Mouse (Mus musculus) ES-CJ7 (cell line): ENCODE data around the gene Pde4a.
"Not testable (repeated sequence)": the region's sequence is repeated elsewhere in the genome, so short reads cannot be mapped to it uniquely, and the experiment has no call there.

Source experiments
- DNase-seq: peaks from one replicate; pipeline ENCODE4 v3.0.0; 2011; ENCODE audit warnings: low read depth, low spot score

The Pde4a gene

DNA sequence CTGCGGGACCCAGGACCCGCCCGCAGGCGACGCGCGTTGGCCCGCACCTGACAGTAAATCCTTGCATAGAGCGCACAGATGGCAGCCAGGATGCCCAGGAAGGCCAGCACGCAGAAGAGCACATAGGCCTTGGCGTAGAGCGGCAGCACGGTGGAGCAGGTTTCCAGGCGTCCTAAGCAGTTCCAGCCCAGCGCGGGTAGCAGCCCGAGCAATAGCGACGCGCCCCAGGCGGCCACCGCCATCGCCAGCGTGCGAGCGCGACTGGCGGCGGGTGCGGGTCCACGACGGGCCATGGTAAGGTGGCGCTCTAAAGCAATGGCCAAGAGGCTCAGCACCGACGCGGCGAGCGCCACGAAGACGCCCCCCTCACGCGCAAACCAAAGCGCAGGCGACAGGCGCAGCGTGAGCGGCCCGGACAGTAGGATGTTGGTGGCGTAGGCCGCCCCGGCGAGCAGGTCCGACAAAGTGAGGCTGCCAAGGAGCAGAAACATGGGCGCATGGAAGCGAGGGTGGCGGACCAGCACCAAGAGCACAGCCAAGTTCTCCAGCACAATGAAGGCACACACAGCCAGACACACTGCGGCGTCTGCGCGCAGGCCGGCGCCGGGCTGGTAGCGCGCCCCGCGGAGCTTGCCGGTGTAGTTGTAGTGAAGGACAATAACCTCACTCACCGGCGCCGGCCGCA is 79.1 kb downstream of the Pde4a start:
- no peak for DNase-seq

GRCm38 (mm10) chr9:21245113-21245487 is 79.6 kb downstream of the Pde4a start:
- DNase-seq = no peak

- no peak for DNase-seq
These were observed 80.8 kb downstream of the Pde4a start for GRCm38 (mm10) chr9:21246342-21246741.

DNA sequence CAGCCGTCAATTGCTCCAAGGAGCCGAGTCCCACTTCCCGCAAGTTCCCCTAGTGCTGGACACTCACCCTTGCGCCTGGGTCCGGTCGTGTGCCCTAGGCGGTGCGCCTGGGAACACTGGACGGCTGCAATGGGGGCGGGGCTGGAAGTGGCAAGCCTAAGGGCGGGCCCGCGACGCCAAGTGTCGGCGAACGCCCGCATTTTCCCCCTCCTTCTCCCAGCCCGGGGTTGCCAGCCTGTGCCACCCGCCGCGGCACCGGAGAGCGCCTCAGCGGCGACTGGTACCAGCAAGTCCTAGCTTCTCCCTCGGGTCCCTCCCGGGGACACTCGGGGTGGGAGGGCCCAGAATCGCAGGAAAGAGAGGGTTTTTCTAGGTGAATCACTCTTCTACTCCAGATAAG is 82.8 kb downstream of the Pde4a start, which contains the start of gene S1pr5:
TSS of gene S1pr5 (minus strand) at position 118 of the 400 bp plus-strand sequence.
- DNase-seq = no peak

- DNase-seq = no peak
These were observed 84.4 kb downstream of the Pde4a start for GRCm38 (mm10) chr9:21249629-21250508.

DNA sequence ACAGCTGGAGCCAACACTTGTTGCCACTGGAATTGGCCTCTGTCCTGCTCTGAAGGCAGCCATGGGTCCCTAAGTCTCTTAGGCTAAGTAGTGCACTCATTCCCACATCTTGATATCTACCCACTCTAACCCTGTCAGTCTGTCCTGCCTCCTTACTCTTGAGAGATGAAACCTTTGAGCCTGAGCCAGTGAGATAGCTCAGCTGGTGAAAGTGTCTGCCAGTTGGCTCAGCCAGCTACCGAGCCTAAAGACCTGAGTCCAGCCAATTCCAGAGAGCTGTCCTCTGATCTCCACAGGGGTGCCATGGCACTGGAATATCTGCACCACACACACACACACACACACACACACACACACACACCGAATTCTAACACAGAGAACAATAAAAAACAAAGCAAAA is 85.0 kb downstream of the Pde4a start:
- DNase-seq = no peak

GRCm38 (mm10) chr9:21251116-21251735 is 85.7 kb downstream of the Pde4a start:
- DNase-seq = no peak

- DNase-seq = no peak
These were observed 89.2 kb downstream of the Pde4a start for GRCm38 (mm10) chr9:21254690-21255089.

GRCm38 (mm10) chr9:21256349-21256748 is 90.8 kb downstream of the Pde4a start:
- not testable (repeated sequence) for DNase-seq

DNA sequence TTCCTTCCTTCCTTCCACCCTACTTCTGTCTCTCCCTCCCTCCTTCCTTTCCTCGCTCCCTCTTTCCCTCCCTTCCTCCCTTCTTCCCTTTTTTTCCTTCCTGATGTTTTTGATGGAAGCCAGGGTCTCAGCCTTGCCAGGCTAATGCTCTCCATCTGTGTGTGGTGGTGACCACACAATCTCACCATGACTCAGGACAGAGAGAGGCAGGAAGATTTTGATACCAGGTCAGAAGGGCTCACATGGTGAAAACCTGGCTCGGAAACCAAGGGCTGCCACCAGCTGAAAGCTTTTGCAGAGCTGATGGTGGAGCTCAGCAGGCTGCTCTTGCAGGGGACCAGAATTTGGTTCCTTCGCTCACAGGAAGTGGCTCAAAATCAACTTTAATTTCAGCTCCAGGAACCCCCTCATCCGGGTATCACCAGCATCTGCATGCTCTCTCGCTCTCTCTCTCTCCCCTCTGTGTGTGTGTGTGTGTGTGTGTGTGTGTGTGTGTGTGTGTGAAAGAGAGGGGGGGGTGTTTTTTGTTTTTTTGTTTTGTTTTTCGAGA is 95.1 kb downstream of the Pde4a start:
- DNase-seq = no peak

DNA sequence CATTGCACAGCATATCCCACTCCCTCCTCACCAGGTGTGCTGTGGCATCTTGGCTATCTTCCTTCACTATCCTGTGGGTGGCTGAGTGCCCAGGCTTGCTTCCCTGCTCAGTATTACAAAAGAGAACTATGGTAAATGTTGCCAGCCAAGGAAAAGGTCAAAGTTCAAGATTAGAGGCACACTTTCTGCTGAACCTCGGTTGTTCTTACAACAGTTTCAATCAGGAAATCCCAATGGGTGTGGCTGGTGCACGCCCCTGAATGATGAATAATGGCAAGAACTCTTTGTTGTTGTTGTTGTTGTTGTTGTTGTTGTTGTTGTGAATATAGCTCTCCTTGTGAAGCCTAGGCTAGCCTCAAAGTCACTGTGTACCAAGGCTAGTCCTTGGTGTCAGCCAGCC is 96.3 kb downstream of the Pde4a start:
- DNase-seq = peak; percentile 62
